Mouse (Mus musculus): ENCODE data around the gene Mlst8. TPM values are rescaled to one million over a fixed set of nuclear protein-coding genes. Genes with fewer than 3 reads are reported as not detected.

Mlst8 gene
- total RNA-seq (2023) = 10 to 100 TPM; 42.8 to 46.1 TPM

DNA sequence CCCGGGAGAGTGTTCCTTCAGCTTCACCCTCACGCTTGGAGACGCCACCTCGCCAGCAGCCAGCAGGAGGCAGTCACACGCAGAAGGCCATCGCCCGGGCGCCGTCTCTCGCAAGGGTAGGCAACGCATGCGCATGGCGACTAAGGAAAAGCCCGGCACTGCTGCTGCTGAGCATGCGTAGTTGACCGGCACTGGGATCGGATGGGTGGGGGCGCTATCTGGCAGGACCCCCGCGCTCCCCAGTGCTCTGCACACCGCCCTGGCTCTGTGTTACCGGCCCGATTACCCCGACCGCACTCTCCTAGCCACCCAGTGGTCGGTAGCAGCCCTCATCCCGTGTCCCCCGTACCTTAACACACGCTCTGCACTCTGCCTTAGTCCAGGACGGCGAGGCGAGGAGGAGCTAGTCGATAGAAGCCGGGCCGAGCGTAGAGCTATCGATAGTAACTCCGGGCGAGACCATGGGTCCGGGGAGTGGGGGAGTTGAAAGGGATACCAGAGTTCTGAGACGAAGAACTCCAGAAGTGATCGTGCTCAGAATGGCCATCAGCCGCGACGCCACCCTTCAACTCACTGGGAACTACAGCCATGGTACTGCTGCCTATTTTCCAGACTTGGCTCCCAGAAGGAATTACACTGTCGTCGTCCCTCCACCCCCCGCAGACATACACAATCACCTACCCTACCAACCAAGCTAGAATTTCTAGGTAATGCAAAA lies at the start of gene Mlst8:
Gene Mlst8 (minus strand): TSS at position 416 of the 718 bp plus-strand sequence.

DNA sequence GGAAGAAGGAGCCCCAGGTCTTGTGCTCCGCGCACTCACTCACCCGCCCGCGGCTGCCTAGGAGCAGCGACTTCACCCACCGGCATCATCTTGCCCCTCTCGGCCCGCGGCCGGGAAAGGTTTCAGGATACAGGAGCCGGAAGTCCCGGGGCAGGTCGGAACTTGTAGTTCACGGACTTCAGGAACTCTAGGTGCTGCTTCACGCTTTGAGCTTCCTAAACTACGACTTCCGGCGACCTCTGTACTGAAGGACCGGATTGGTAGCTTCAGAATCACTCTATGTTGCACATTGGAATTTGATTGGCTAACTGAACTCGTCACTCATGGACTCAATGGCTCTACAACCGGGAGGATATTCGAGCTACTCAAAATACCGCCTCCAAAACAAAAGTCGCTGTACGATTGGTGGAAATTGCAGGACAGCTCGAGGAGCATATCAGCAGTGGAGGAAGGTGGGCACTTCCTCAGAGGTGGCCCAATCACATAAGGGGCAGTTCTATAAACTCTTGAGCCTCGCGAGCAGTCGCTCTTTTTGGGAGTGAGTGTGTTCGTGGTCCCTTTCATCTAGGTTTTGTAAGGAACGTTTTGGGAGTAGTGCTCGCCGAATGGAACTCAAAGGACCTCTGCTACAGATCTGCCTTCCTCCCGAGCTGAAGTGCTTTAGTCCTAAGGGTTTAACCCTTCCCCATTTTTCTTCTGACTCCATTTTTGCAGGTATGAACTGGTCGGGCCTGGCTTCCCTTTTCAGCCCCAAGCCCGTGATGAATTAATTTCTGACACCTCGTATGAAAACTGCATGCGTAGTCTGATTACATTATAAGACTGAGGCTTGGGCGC lies 49.1 kb upstream of the Mlst8 start, which contains the start of gene Traf7:
Gene Traf7 (minus strand): TSS at position 216 of the 837 bp plus-strand sequence.

DNA sequence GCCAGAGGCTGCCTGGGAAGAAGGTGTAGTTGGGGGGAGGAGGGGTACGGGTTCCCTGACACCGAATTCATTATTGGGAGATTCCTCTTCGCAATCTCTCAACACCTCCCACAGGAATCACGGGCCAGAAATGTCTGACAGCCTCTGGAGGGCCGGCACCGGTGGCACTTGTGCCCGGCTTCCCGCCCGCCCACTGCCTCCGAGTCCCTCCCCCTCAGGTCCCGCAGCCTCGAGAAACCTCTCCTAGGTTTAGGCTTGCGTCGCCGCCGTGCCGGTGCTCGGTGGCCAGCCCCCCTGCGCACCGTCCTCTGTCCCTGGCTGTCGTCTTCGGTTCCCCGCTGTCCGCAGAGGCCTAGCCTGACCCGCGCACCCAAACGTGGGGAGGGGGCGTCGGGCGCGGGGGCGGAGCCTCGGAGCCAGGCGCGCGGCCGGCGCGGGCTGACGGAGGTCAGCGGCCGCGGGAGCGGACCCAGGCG lies 9.3 kb upstream of the Mlst8 start, which contains the start of gene Caskin1:
Gene Caskin1 (plus strand): TSS at position 416 of the 476 bp plus-strand sequence.

DNA sequence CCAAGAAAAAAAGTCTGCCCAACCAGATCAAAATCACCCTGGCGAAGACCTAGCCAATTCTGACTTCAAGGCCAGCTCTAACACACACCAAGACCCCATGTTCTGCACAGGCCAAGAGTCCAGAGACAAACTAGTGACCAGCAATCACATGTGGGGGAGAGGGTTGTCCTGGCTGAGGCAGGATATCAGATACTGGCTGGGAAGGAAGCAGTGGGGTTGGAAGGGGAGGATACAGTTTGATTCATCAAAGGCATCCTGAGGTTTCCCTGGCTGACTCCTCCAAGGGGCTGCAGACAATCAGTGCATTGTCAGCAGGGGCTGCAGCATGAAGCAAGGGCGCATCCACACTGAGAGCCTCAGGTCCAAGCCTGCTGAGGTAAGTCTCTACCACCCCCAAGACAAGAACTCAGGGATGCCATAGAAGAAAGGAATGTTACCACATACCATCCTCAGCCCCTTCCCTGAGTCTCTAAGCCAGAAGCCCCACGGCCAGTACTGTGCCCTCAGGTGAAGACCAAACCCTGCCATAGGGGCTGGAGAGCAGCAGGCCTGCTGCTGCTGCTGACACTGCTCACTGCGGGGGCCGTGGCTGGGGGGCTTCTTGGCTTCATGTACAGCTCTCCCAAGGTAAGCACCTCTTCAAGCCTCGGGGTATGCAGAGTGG lies 5.1 kb downstream of the Mlst8 start, which contains the start of gene Bricd5:
Gene Bricd5 (plus strand): TSS at position 273 of the 664 bp plus-strand sequence.

DNA sequence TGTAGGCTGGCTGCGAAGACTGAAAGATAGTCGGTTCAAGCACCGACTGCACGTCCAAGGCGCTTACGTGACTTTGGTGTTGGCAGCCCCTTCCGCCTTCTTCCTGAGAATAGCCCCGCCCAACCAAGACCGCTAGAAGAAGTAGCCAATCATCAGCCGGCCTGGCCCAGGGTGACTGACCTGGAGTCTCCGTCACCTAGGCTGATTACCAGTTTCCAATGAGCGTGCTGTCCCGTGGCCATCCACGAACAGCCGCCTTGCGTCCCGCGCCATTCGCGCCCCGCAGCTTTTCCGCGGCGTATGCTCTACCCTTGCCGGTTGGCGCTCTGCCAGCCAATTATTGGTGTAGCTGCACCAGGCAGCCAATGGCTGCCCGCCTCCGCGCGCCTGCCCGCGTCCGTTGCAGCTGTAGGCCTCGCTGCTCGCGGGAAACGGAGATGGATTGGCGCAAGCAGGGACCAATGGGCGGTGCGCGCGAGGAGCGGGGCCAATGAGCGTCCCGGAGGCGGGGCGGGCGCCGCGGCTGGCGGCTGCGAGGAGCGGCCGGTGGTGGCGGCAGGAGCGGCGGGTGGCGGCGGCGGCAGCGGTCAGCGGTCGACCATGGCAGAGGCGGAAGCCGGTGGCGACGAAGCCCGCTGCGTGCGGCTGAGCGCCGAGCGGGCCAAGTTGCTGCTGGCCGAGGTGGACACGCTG lies 8.8 kb downstream of the Mlst8 start, which contains the start of the genes E4f1 and Pgp:
Gene E4f1 (minus strand): TSS at position 404 of the 693 bp plus-strand sequence.
Gene Pgp (plus strand): TSS at position 483 of the 693 bp plus-strand sequence.

DNA sequence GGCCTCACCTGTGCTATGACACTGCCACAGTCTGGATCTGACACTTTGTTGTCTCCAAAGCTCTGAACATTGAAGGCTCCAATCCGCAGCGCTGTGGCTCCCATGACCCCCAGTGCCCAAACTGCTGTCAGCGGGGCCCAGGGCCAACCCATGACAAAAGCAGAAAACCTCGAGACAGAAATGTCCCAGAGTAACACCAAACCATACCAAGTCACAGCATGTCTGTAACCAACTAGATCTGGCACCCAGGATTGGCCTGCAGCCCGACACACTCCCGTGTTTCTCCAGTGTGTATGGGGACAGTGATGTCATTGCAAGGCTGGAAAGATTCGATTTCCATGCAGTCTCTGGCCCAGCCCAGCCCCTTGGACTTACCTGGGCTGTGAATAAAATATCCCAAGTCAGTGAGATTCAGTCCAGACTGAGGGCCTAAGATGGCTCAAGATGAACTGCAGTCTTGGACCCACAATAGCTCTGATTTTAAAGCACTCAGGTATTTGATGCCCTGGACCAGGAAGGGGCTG lies 36.2 kb downstream of the Mlst8 start, which contains the start of gene Dnase1l2:
Gene Dnase1l2 (minus strand): TSS at position 474 of the 524 bp plus-strand sequence.

DNA sequence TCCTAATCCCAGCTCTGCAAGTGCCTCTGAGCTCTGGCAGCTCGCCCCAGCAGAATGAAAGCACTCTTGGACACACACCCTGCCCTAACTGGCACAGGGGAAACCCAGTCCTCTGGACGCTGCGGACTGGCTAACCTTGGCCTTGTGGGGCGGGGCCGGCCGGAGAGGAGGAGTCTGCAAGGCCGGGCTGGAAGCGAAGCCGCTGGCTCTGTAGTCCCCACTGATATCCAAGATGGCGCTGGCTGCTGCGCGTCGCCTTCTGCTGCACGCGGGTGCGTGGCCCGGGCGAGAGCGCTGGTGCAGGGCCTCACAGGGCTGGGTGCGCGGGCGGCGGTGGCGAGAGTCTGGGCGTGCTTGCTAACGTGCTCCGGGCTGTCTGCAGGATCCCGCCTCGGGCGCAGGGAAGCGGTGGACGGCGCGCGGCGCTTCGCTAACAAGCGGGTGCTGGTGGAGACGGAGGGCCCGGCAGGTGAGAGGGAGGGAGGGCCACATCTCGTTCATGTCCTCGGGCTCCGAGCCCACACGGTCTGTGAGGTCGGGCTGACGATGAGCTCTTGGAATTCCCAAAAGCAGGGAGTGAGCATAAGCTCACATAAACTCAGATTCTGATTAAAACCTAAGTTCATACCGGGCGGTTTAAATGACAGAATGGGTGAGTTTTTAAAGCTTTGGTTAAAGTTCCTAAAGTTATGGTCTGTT lies 52.3 kb downstream of the Mlst8 start, which contains the start of gene Eci1:
Gene Eci1 (plus strand): TSS at position 171 of the 699 bp plus-strand sequence.

Other genes with a start within 250 kb of the Mlst8 start
- gene Ccnf, start 227.6 kb downstream of the Mlst8 start, total RNA-seq (2023) = 10 to 100 TPM; 44.1 to 49.2 TPM
- under 1 TPM in 1 of 2 experiments, not detected in 1; 0.07 TPM for gene Abca17, start 128.0 kb downstream of the Mlst8 start, total RNA-seq (2023)
- gene Abca3, start 127.1 kb downstream of the Mlst8 start, total RNA-seq (2023) = 10 to 100 TPM; 37.7 to 42.7 TPM
- 10 to 100 TPM; 61.6 to 70.5 TPM for gene Rnps1, start 64.5 kb downstream of the Mlst8 start, total RNA-seq (2023)
- 10 to 100 TPM; 11.5 to 14.1 TPM for gene Eci1, start 52.4 kb downstream of the Mlst8 start, total RNA-seq (2023)
- 1 to 10 TPM; 2.0 to 2.3 TPM for gene Dnase1l2, start 36.0 kb downstream of the Mlst8 start, total RNA-seq (2023)
- gene E4f1, start 8.8 kb downstream of the Mlst8 start, total RNA-seq (2023) = 10 to 100 TPM; 31.8 to 42.2 TPM
- 10 to 100 TPM; 24.7 to 26.6 TPM for gene Pgp, start 8.7 kb downstream of the Mlst8 start, total RNA-seq (2023)
- not detected for gene Bricd5, start 5.2 kb downstream of the Mlst8 start, total RNA-seq (2023)
- gene Caskin1, start 9.5 kb upstream of the Mlst8 start, total RNA-seq (2023) = not detected
- 100 to 1,000 TPM; 132 to 134 TPM for gene Traf7, start 48.9 kb upstream of the Mlst8 start, total RNA-seq (2023)
- 1 to 10 TPM in 1 of 2 experiments, under 1 TPM in 1; 0.95 to 1.1 TPM for gene Rab26, start 55.1 kb upstream of the Mlst8 start, total RNA-seq (2023)
- gene Pkd1, start 70.8 kb upstream of the Mlst8 start, total RNA-seq (2023) = 10 to 100 TPM; 16.1 to 22.7 TPM
- 10 to 100 TPM; 54.4 to 55.6 TPM for gene Tsc2, start 153.6 kb upstream of the Mlst8 start, total RNA-seq (2023)
- 1 to 10 TPM; 1.3 to 2.5 TPM for gene Nthl1, start 153.6 kb upstream of the Mlst8 start, total RNA-seq (2023)
- gene Slc9a3r2, start 171.2 kb upstream of the Mlst8 start, total RNA-seq (2023) = 1 to 10 TPM; 2.1 to 3.1 TPM
- gene Npw, start 179.4 kb upstream of the Mlst8 start, total RNA-seq (2023) = not detected
- 10 to 100 TPM; 27.1 to 28.0 TPM for gene Zfp598, start 190.6 kb upstream of the Mlst8 start, total RNA-seq (2023)
- gene Syngr3, start 210.9 kb upstream of the Mlst8 start, total RNA-seq (2023) = not detected
- 1 to 10 TPM; 7.6 to 9.4 TPM for gene Gfer, start 217.1 kb upstream of the Mlst8 start, total RNA-seq (2023)
- 1 to 10 TPM; 1.2 to 1.5 TPM for gene Noxo1, start 217.2 kb upstream of the Mlst8 start, total RNA-seq (2023)
- 10 to 100 TPM; 16.4 to 16.5 TPM for gene Tbl3, start 228.6 kb upstream of the Mlst8 start, total RNA-seq (2023)
- not detected for gene Rnf151, start 239.0 kb upstream of the Mlst8 start, total RNA-seq (2023)
- 100 to 1,000 TPM; 535 to 536 TPM for gene Rps2, start 239.0 kb upstream of the Mlst8 start, total RNA-seq (2023)
- 10 to 100 TPM; 65.0 to 72.7 TPM for gene Ndufb10, start 245.4 kb upstream of the Mlst8 start, total RNA-seq (2023)
- gene Rpl3l, start 248.7 kb upstream of the Mlst8 start, total RNA-seq (2023) = 1 to 10 TPM; 1.9 to 2.1 TPM

All from neutrophil, adult 59 days (primary cell).